Mouse (Mus musculus) urinary bladder, adult 2 months (tissue): ENCODE data around the gene Prl6a1. TPM values are rescaled to one million over a fixed set of nuclear protein-coding genes. Genes with fewer than 3 reads are reported as not detected.

Experiments
- DNase-seq: peaks from one replicate; pipeline ENCODE4 v3.0.0; 2022; ENCODE audit warnings: low spot score
- polyA plus RNA-seq: library from polyadenylated mRNA; depleted of rRNA; stranded (reverse); fragments of >200 nt; gene quantifications from 2 replicates; pipeline ENCODE4 v1.2.3, GENCODE M21; 2012; rRNA removed

Prl6a1 gene
- not detected in 2 replicates for polyA plus RNA-seq

- DNase-seq, result no peak
These were observed at the start of gene Prl6a1 for GRCm38 (mm10) chr13:27312334-27313225. Gene Prl6a1 (plus strand): TSS chr13:27312627.

GRCm38 (mm10) chr13:27334989-27335388 lies 22.6 kb downstream of the Prl6a1 start:
- DNase-seq, result no peak

DNA sequence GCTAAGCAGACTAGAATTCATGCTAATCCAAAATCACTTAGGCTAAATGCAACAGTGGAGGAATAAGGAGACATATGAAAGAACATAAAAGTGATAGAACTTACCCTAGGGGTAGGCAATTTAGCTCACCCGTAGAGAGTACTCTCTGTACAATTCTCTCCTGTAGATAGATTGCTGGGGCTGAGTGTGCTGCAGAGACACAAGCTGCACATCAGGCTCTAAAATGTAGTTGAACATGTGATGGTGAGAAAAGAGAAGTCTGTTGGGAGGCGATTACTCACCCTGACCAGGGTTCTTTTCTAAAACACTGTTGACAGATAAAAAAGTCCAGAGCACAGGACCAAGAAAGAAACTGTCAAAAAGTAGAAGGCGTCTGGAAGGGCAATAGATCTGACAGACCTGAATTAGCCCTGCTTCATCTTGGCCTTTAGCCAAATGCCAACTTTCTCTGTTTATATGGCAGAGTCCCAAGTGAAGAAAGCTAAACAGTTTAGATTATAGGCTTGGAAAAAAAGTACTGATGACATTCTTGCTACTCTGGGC lies 30.4 kb downstream of the Prl6a1 start:
- DNase-seq, result no peak

GRCm38 (mm10) chr13:27345373-27345772 lies 32.9 kb downstream of the Prl6a1 start, which contains the start of gene Prl8a2:
Gene Prl8a2 (plus strand): TSS chr13:27345673.
- DNase-seq, result no peak

Other genes starting within 250 kb of the Prl6a1 start
- gene Prl3d1, start 218.4 kb upstream of the Prl6a1 start, polyA plus RNA-seq, result not detected in 2 replicates
- not detected in 2 replicates for gene Prl3d2, start 190.9 kb upstream of the Prl6a1 start, polyA plus RNA-seq
- gene Prl3d3, start 155.8 kb upstream of the Prl6a1 start, polyA plus RNA-seq, result not detected in 2 replicates
- not detected in 2 replicates for gene Prl3c1, start 116.0 kb upstream of the Prl6a1 start, polyA plus RNA-seq
- 0.22 TPM in 1 of 2 replicates, not detected in the other for gene Prl3b1, start 70.8 kb upstream of the Prl6a1 start, polyA plus RNA-seq
- not detected in 2 replicates for gene Prl3a1, start 53.2 kb upstream of the Prl6a1 start, polyA plus RNA-seq
- not detected in 2 replicates for gene Prl8a2, start 33.0 kb downstream of the Prl6a1 start, polyA plus RNA-seq
- gene Prl2b1, start 78.2 kb downstream of the Prl6a1 start, polyA plus RNA-seq, result not detected in 2 replicates
- not detected in 2 replicates for gene Prl8a6, start 126.1 kb downstream of the Prl6a1 start, polyA plus RNA-seq
- gene Prl8a8, start 200.6 kb downstream of the Prl6a1 start, polyA plus RNA-seq, result not detected in 2 replicates